Mouse (Mus musculus) brown adipose tissue, adult 24 weeks (tissue): ENCODE data around the gene Prss58. TPM values are rescaled to one million over a fixed set of nuclear protein-coding genes. Genes with fewer than 3 reads are reported as not detected.

ENCODE experiments used
- H3K27ac ChIP-seq: fragments of 200-500 bp; replicated peaks from 2 replicates; pipeline ENCODE4 v1.5.1; 2012; ENCODE audit warnings: low read depth, mild to moderate bottlenecking, low read length
- H3K4me1 ChIP-seq: fragments of 200-500 bp; 2 replicates; pipeline ENCODE4 v1.6.1; 2012; ENCODE audit warnings: low read length, mixed read lengths; ENCODE audit not compliant: control insufficient read depth, insufficient read depth, insufficient read length
- H3K4me3 ChIP-seq: fragments of 200-500 bp; 2 replicates; pipeline ENCODE4 v1.5.1; 2012; ENCODE audit warnings: low read depth, mild to moderate bottlenecking, low read length, moderate library complexity; ENCODE audit not compliant: insufficient read depth
- polyA plus RNA-seq: library from polyadenylated mRNA; stranded (reverse); fragments of >200 nt; gene quantifications from 2 replicates; pipeline ENCODE4 v1.2.4, GENCODE M21; 2012; ENCODE audit not compliant: missing spikeins, insufficient read depth, insufficient read length

Gene Prss58
- not detected in 2 replicates for polyA plus RNA-seq

GRCm38 (mm10) chr6:40900287-40900686 is at the start of gene Prss58:
Gene Prss58, minus strand, starts transcription at chr6:40900387.
- no peak within 1 kb of the TSS for H3K27ac ChIP-seq
- no peak within 1 kb of the TSS for H3K4me3 ChIP-seq
- H3K4me1 ChIP-seq: no peaks in the 10 kb centered on the region

DNA sequence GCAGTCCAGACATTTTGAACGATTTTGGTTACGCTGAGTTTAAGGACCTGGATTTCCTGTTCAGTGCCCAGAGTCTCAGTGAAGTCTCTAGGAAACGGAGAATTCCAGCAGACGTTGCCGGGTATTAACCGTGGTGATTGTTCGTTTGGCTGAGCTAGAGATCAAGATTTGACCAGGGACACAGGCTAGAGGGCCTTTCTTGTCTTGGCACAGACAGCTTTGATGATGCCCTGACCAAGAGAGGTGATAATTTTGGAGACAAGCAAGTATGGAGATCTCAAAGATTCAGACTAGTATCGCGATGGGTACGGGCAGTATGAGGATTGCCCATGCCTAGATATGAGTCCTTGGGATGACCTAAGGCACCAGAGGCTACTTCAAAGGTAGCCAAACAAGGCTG is 40.3 kb upstream of the Prss58 start, which contains the start of gene 1700074P13Rik:
TSS of gene 1700074P13Rik (minus strand) at position 101 of the 400 bp plus-strand sequence.
- H3K27ac ChIP-seq: no peak within 1 kb of the TSS
- H3K4me1 ChIP-seq: no peaks in the 10 kb centered on the region
- no peak within 1 kb of the TSS for H3K4me3 ChIP-seq

GRCm38 (mm10) chr6:40919954-40920353 is 19.8 kb upstream of the Prss58 start:
- Histone ChIP-seq H3K4me3 (no peak overlapping the region), H3K4me1 (no peaks in the 10 kb centered on the region), H3K27ac (no peak overlapping the region)

DNA sequence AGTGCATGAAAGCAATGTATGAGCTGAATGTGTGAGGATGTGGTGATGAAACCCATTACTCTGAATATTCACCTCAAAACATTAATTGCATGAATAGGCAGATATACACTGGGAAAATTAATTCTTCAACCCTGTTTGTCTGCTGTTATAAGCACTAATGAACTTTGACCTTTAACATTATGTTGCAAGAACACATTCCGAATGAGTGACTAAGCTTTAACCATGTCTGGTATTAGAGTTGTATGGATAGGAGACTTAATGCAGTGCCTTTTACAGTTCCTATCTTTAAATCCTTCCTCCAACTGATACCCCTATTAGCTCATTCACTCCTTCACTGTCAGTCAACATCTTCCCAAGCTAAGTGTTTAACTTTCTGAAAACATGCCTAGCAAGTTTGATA is 5.5 kb downstream of the Prss58 start:
- no peak overlapping the region for H3K4me3 ChIP-seq
- H3K4me1 ChIP-seq: no peaks in the 10 kb centered on the region; the same call in 1 of the 2 replicates
- H3K27ac ChIP-seq: no peak overlapping the region

DNA sequence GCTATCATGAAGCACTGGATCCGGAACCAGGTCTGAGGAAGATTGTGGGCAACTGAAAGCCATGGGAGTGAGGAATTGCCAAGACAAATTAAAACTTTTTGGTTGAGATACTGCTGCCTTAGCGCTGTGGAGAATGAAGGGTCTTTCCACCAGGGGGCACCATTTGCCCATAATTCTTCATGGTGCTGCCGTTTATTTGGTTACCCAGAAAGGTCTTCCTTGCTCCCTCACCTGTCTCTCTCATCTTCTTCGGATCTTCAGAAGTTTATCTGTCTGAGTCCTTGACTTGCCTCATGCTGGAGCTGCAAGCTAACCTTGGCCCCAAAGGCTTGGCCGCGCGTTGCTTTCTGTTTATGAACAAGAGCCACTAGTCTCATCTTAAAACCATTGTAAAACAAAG is 6.6 kb downstream of the Prss58 start:
- H3K27ac ChIP-seq: no peak overlapping the region
- H3K4me3 ChIP-seq: no peak overlapping the region

DNA sequence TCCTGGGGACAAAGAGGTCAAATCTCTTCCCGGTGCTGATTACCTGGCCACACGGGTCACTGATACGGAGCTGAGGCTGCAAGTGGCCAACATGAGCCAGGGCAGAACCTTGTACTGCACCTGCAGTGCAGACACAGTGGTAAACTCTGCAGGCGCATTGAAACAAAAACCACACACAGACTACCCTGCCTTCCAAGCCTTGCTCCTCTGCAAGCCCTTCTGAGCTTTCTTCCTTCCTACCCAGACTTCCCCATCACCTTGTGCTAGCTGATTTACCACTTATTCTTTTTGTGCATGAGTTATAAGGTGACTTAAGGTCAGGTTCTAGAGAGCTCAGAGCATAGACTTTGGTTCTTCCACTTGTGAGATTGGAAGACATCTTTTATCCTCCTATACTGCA is 8.4 kb downstream of the Prss58 start:
- H3K27ac ChIP-seq: no peak overlapping the region
- H3K4me1 ChIP-seq: no peaks in the 10 kb centered on the region; the same call in 1 of the 2 replicates
- H3K4me3 ChIP-seq: no peak overlapping the region

More for the DNA sequence above, 6.6 kb downstream of the Prss58 start:
- no peaks in the 10 kb centered on the region; the same call in 1 of the 2 replicates for H3K4me1 ChIP-seq

DNA sequence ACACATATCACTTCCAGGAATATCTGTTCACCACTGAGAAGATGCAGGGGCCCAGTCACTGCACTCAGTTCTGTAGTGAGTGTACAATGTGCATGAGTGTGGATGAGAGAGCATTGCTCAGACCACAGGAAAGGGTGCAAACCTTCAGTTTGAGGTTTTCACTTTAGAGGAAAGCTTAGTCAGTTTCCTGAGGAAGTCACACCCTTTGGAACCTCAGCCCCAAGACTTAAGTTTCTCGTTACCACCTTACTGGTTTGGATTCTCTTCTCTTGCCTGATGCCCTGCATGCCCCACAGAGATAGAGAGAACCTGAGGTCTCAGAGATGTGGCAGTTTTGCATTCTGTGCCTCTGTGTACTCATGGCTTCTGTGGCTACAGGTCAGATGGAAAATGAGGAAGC is 9.2 kb downstream of the Prss58 start:
- Histone ChIP-seq H3K4me1 (no peaks in the 10 kb centered on the region; the same call in 1 of the 2 replicates), H3K4me3 (no peak overlapping the region), H3K27ac (no peak overlapping the region)

DNA sequence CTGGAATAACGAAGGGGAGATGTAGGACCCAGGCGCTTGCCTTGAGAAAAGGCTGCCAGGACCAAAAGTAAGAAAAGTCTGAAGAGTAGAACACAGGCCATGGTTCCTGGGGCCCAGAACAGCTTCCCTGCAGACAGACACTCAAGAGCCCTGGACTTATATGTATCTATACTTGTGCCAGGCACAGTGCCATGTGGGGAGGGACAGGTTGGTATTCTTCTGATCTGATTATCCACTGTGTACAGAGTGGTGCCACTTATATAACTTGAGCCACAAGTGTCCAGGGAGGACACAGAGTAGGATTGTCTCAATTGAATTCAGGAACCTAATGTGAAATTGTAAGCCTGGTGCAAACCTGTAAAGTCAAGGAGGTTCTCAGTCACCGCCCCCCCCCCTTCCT is 12.8 kb downstream of the Prss58 start, which contains the start of gene Moxd2:
TSS of gene Moxd2 (minus strand) at position 101 of the 400 bp plus-strand sequence.
- Histone ChIP-seq H3K4me3 (no peak within 1 kb of the TSS), H3K27ac (no peak within 1 kb of the TSS), H3K4me1 (no peaks in the 10 kb centered on the region)

- no peak overlapping the region for H3K27ac ChIP-seq
- no peaks in the 10 kb centered on the region for H3K4me1 ChIP-seq
- no peak overlapping the region for H3K4me3 ChIP-seq
Measured at GRCm38 (mm10) chr6:40845283-40845682, 54.9 kb downstream of the Prss58 start.

Other genes starting within 250 kb of the Prss58 start
- gene Moxd2, start 12.9 kb downstream of the Prss58 start, polyA plus RNA-seq: not detected in 2 replicates
- not detected in 2 replicates for gene 1700074P13Rik, start 40.2 kb upstream of the Prss58 start, polyA plus RNA-seq
- gene Gm4744, start 51.5 kb upstream of the Prss58 start, polyA plus RNA-seq: not detected in 2 replicates
- not detected in 2 replicates for gene 1810009J06Rik, start 64.4 kb upstream of the Prss58 start, polyA plus RNA-seq
- not detected in 2 replicates for gene Gm2663, start 99.1 kb upstream of the Prss58 start, polyA plus RNA-seq
- not detected in 2 replicates for gene 2210010C04Rik, start 135.1 kb upstream of the Prss58 start, polyA plus RNA-seq